Mouse (Mus musculus) monocyte, adult 5-6 weeks (primary cell): ENCODE data around the gene Dok4. TPM values are rescaled to one million over a fixed set of nuclear protein-coding genes. Genes with fewer than 3 reads are reported as not detected.

ENCODE experiments used
- ATAC-seq: fragments of 153-309, 156-312 bp; replicated peaks from 2 replicates; pipeline ENCODE4 v1.8.0; 2017; ENCODE audit warnings: mild to moderate bottlenecking; ENCODE audit not compliant: low TSS enrichment, insufficient number of reproducible peaks, severe bottlenecking, poor library complexity, low FRiP score
- total RNA-seq: library from RNA; stranded (forward); fragments of 200-1000, 200-491, 200-594 nt; gene quantifications from 3 replicates; pipeline ENCODE4 v1.2.3, GENCODE M21; 2017

Dok4 gene
- total RNA-seq = 0.97 to 4.5 TPM (median 1.2 TPM) in 3 replicates

- peak; percentile 41 for ATAC-seq
Measured at GRCm38 (mm10) chr8:94876197-94876730, at the start of gene Dok4. Gene Dok4, minus strand, starts transcription at chr8:94876330.

GRCm38 (mm10) chr8:94923405-94923804 is 47.3 kb upstream of the Dok4 start, which contains the start of gene Adgrg5:
Gene Adgrg5, plus strand, starts transcription at chr8:94923694.
- no peak for ATAC-seq

DNA sequence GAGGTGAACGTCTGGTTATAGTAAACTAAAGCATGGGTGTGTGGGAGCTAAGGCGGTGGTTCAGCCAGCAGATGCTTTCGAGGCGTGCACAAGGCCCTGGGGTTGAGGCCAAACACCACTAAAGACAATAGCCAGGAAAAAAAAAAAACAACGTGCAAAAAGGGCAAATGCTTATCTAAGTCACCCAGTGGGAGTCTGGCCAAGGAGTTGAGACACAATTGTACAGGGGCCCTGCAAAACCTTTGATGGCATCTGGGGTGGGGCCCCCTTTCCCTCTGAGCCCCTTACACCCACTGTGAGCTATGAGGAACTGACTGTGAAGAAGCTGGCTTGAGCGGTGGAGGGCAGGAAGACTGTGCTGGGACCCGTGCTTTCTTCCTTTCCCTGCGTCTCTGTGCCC is 46.5 kb upstream of the Dok4 start:
- no peak for ATAC-seq

DNA sequence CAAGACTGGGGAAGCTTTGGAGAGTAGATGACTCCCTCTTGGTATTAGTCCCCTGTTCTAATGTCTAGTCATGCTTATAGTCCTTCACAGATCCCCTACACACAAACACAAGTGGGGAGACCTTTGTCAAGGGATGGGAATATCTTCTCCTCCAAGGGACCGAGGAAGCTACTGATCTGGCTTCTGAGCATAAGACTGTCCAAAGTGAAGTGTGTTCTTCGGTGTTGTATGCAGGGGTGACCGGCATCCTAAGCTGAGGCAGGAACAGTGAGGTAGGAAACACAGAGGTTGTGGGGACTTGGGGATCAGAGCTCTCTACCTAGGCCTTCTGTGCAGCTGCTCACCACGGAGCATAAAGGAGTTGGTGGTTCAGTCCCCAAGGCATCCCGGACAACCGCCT is 46.0 kb upstream of the Dok4 start:
- ATAC-seq = no peak

GRCm38 (mm10) chr8:94919256-94919655 is 43.1 kb upstream of the Dok4 start:
- ATAC-seq = no peak

GRCm38 (mm10) chr8:94917851-94918495 is 41.8 kb upstream of the Dok4 start, which contains the start of gene Ccdc102a:
Gene Ccdc102a, minus strand, starts transcription at chr8:94918098.
- ATAC-seq = no peak

DNA sequence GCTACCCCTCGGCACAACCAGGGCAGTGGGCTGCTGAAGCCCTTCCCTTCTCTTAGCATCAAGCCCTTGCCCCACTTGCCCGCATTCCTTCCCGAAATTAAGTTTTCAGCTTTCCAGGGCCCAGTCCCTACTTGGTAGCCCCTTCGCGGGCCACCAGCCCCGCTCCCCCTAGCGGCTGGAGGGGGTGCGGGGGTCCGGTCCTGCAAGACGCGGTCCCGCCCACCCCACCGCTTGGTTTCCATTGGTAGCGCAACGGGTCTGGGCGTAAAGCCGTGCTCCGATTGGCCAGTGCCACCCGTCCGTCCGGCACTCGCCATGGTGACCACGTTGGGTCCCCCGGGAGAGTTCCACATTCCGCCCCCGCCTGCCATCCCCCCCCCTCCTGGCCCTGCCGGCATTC is 41.2 kb upstream of the Dok4 start:
- peak; percentile 83 for ATAC-seq

DNA sequence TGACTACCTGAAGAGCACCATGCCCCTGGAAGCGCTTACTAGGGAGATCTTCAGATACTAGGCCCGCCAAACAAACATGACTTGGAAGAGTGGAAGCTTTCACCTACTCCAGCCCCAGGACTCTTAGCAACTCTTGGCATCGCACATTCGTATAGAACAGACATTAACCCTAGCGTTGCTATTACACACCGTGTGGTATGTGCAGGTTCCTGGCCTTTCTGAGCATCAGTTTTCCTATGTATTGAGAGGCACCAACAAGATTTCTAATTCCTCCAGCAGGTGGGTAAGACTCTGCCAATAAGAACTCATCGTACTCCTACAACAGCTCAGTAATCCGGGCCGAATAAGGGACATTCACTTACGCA is 40.8 kb upstream of the Dok4 start:
- no peak for ATAC-seq

- no peak for ATAC-seq
Measured at GRCm38 (mm10) chr8:94916311-94916959, 40.3 kb upstream of the Dok4 start.

DNA sequence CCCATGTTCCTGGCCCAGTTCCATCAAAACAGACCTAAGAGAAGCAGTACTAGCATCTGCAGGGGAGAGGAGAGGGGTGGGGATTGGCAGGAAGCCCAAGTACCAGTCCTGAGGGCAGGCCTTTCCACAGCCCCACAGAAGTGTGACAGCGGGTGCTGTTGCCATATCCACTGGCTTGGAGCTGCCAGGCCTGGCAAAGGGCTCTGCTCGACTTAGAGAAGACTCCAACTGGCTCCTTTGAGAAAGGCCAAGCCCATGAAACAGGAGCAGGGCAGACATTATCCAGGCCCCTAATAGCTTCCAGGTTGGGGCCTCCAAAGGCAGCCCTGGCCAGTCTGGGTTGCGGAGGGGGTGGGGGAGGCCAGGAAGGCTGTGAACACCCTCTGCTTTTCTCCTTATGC is 38.6 kb upstream of the Dok4 start:
- no peak for ATAC-seq

DNA sequence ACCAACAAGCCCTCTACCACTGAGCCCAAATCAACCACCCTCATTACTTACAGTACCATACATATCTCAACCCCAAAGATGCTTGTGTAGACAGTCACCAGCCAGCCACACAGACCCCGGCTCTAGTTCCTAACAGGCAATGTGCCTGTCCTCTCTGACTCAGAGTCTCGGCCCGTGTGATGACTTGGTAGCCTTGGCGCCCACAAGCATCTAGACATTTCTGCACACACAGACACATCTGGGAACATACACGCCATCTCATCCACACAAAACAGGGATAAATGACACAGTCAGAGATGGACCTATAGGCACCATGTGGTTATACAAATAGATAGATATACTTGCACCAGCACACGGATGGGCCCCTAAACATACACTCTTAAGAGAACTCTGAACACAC is 38.1 kb upstream of the Dok4 start:
- ATAC-seq = no peak

- no peak for ATAC-seq
Measured at GRCm38 (mm10) chr8:94913061-94913660, 37.0 kb upstream of the Dok4 start.

- no peak; the same call in 1 of the 2 replicates for ATAC-seq
Measured at GRCm38 (mm10) chr8:94908847-94909246, 32.7 kb upstream of the Dok4 start.

- ATAC-seq = no peak
Measured at GRCm38 (mm10) chr8:94907591-94908300, 31.6 kb upstream of the Dok4 start.

DNA sequence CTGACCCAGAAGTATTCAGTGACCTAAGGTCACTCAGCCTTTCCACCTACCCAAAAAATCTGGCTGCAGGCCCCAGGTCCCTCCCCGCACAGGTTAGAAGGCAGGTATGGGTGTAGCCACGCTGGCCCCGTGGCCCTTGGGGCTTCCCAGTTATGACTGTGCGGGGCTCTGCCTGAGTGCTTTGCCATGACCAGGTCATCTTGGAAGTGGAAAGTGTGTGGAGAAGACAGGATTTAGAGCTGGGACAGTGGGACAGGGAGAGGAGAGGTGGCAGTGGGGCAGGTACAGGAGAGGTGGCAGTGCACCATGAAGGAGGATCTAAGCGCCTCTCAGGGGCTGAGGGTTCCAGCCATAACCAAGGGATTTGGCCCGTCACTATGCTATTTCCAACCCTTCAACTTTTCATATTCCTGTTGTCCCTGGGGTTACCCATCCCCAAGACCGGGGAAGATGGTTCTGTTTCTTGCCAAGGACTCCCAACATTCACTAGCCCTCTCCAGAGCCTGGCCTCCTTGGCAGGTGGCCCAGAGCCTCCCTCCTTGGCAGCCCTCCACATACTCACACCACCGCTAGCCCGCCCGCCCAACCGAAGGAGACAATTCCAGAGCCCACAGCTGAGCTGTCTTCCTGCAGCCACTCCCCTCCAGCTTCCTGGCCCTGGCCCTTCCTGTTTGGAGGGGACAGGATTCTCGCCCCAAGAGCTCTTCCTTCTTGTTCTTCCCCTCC is 28.5 kb upstream of the Dok4 start:
- ATAC-seq = no peak

- no peak for ATAC-seq
Measured at GRCm38 (mm10) chr8:94903709-94904108, 27.6 kb upstream of the Dok4 start.

- ATAC-seq = no peak
Measured at GRCm38 (mm10) chr8:94901031-94901430, 24.9 kb upstream of the Dok4 start.

- ATAC-seq = no peak
Measured at GRCm38 (mm10) chr8:94900617-94901016, 24.5 kb upstream of the Dok4 start.

DNA sequence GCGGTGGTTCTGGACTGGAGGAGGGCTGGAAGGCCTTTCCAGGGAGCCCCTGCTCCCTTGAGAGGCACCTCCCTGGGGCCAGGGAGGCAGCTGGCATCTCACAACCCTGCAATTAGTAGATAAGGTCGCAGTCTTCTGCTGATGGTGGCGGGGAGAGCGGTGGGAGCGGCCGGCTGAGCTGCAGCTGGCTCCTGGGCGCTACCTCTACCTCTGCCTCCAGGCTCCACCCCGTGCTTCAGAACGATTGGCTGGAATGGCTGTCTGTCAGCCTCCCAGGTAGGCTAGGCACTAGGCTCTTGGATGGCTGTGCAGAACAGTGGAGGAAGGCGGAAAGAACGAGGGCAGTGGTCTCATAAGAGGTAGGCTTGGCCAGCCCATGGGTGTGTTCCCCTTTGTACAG is 23.1 kb upstream of the Dok4 start:
- ATAC-seq = no peak
